Comparison of ENCODE assay signal across 48 mouse cellular contexts in genomic region chr9:15166476-15166875, GRCm38 (mm10). TPM values are rescaled to one million over a fixed set of nuclear protein-coding genes. Genes with fewer than 3 reads are reported as not detected.
"Had no signal": no experiment of that assay in that cellular context is flagged by ENCODE, and none has a peak within 500 bp of the region (broad histone marks: within the 10 kb centered on the region; RNA-seq: fewer than 3 reads in every experiment).

No protein-coding gene starts in this region.

- DNase-seq: heart, postnatal 10 days; heart, postnatal 36 days; heart, postnatal 4 days; kidney, adult 11 months; kidney, adult 18-20 months; kidney, adult 2 months; kidney, adult 8-10 months; kidney, adult 9 months; kidney, postnatal 10 days; kidney, postnatal 14 days; kidney, postnatal 25 days; kidney, postnatal 36 days; kidney, postnatal 4 days; layer of hippocampus, adult 9-11 months; layer of hippocampus, postnatal 36 days had no signal

- H3K36me3 ChIP-seq: heart, embryonic 12.5 days; heart, embryonic 13.5 days; heart, embryonic 15.5 days; hindbrain, embryonic 10.5 days; hindbrain, embryonic 12.5 days; hindbrain, embryonic 13.5 days; hindbrain, embryonic 15.5 days; intestine, embryonic 15.5 days; kidney, embryonic 15.5 days had no signal

- H3K27ac ChIP-seq: heart, embryonic 13.5 days; heart, embryonic 15.5 days; hindbrain, embryonic 10.5 days; hindbrain, embryonic 12.5 days; hindbrain, embryonic 13.5 days; hindbrain, embryonic 14.5 days; hindbrain, embryonic 15.5 days; hindbrain, postnatal 0 days; intestine, embryonic 15.5 days; kidney, embryonic 15.5 days; kidney, postnatal 0 days; layer of hippocampus, adult 2 months; left cerebral cortex, adult 2 months had no signal

- H3K27me3 ChIP-seq: heart, embryonic 12.5 days; heart, embryonic 13.5 days; heart, embryonic 15.5 days; hindbrain, embryonic 12.5 days; hindbrain, embryonic 13.5 days; hindbrain, embryonic 15.5 days; intestine, embryonic 15.5 days; kidney, embryonic 15.5 days had no signal

- H3K4me3 ChIP-seq: heart, embryonic 12.5 days; heart, embryonic 13.5 days; heart, embryonic 15.5 days; hindbrain, embryonic 10.5 days; hindbrain, embryonic 12.5 days; hindbrain, embryonic 13.5 days; hindbrain, embryonic 15.5 days; intestine, embryonic 15.5 days; kidney, embryonic 15.5 days; layer of hippocampus, adult 2 months; left cerebral cortex, adult 2 months had no signal

- H3K4me1 ChIP-seq: hindbrain, embryonic 10.5 days; hindbrain, embryonic 12.5 days; hindbrain, embryonic 13.5 days; hindbrain, embryonic 15.5 days; intestine, embryonic 15.5 days; kidney, embryonic 15.5 days had no signal

RNA-seq across cellular contexts. Expression of gene Hephl1, which starts 54.6 kb away (rescaled TPM):
- total RNA-seq: hematopoietic stem cell, adult 5-6 weeks; layer of hippocampus, adult 18-20 months; layer of hippocampus, adult 2 months; layer of hippocampus, adult 8-10 months; layer of hippocampus, postnatal 10 days; layer of hippocampus, postnatal 14 days; layer of hippocampus, postnatal 25 days; layer of hippocampus, postnatal 36 days; left cerebral cortex, adult 18-20 months; left cerebral cortex, adult 2 months; left cerebral cortex, adult 8-10 months had no signal
- polyA plus RNA-seq: heart, embryonic 11.5 days; heart, embryonic 12.5 days; heart, embryonic 13.5 days; heart, embryonic 14.5 days; heart, embryonic 16.5 days; hindbrain, embryonic 10.5 days; hindbrain, embryonic 11.5 days; hindbrain, embryonic 12.5 days; hindbrain, embryonic 13.5 days; hindbrain, embryonic 14.5 days; hindbrain, embryonic 15.5 days; hindbrain, embryonic 16.5 days; hindbrain, postnatal 0 days; inflammation-experienced regulatory T-cells, adult 6 months; intestine, embryonic 14.5 days; intestine, embryonic 15.5 days; intestine, embryonic 16.5 days; intestine, postnatal 0 days; kidney, embryonic 14.5 days; kidney, embryonic 16.5 days; kidney, postnatal 0 days had no signal
